Mouse (Mus musculus) right cerebral cortex, adult 2 months (tissue): ENCODE results near the gene Ankrd39.
"Not testable (repeated sequence)": the region's sequence is repeated elsewhere in the genome, so short reads cannot be mapped to it uniquely, and the experiment has no call there.

ENCODE experiments used
- DNase-seq, 2 experiments: peaks; one replicate each; pipeline ENCODE4 v3.0.0; 2021 to 2022; ENCODE audit warnings: low spot score in 2 of 2

Ankrd39 gene

DNA sequence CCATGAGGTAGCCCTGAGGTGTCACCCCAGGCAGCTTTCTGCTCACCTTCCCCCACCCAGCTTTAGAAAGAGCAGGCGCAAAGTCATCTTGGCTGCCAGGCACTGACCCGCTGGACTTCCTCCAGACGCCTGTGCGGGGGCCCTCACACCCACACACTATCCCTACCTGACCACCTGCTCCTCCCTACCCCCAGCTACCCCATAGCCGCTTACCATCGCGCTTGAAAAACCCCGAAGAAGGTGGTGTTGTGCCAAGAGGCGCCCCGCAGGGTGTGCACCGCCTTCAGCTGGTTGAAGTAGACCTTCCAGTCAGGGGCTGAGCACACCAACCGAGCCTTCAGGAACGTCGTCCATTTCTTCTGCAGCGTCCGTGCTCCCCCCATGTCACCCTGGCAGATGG lies 5.3 kb upstream of the Ankrd39 start:
- DNase-seq, result no peak

DNA sequence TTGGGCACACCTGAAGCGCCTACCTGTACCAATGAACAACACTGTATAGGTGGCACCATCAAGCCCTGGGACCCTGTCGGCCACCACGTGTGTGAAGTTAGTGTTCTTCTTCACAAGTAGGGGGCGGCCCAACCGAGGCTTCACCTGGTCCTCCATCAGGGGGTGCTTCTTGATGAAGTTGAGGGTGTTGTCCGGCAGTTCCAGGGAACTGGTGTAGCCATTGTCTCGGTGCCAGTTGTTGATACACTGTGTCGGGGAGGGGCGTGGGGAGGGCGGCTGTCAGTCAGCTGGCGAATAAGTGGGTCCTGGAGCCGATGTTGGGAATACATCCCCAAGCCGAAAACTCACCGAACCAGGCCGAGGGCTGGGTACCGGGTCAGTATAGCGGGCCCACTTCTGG lies 4.7 kb upstream of the Ankrd39 start:
- DNase-seq, result no peak

DNA sequence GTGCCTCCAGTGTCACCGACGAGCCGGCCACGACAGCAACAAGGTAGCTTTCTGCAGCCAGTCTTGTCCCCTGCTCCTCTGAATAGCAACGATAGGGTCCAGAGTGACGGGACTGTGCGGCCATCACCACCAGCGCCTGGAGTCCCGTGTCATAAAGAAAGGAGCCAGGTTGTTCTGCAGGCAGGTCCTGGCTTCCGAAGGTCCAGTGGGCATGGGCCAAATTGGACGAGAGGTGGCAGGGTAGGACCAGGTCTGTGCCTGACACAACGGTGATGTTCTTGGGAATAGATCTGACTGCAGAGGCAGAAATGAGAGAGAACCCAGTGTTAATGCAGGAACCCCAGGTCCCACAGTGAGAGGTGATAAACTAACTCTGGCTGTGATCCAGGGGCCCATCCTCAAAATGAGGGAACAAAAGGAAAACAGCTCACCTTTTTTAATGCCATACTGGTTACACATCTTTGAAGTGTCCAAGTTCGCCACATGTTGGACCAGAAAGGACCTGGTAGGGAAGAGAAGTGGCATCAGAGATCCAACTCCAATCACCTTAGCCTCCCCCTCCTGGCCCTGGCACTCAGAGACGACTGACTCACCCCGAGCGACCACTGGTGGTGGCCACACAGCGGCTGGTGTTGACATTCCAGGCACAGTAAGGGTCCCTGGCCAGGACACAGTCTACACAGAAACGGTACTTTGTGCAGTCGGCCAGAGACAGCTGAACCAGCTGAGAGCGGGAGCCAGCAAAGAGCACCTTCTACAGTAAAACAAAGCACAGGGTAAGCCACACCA lies 3.0 kb upstream of the Ankrd39 start:
- DNase-seq, result no peak

DNA sequence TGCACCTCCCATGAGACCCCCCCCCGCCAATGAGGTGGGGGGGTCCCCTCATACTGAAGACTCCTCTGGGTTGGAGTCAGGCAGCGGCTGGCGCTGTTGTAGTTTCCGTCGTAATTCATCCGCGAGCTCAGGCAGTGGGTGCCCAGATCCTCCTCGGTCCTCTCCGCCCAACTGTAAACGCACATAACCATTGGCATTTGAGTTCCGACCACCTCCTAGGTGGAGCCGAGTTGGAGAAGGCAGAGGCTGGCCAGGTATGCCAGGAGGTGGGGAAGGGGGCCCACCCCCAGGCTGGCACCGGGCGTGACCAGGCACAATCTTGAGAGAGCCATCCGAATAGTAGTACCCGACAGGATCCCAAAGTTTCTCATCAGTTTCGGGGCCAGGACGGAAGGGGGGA lies 2.2 kb upstream of the Ankrd39 start:
- no peak for DNase-seq

DNA sequence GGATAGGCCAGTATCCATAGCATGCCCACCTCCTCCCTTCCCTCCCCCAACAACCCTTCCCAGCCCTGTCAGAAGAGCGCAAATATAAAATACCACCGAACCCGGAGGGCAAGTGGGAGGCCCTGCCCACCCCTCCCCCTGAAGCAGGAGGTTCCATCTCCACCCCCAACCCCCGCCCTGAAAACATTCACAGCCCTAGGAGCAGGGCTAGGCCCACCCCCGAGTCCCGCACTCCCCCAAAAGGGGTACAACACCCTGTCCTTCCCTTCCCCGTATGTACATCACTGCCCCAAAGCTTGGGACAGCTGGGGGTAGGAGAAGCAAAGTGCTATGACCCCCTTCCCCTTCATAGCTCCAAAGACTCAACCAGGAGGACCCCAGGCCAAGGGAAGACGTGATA lies 1.5 kb upstream of the Ankrd39 start:
- no peak for DNase-seq

DNA sequence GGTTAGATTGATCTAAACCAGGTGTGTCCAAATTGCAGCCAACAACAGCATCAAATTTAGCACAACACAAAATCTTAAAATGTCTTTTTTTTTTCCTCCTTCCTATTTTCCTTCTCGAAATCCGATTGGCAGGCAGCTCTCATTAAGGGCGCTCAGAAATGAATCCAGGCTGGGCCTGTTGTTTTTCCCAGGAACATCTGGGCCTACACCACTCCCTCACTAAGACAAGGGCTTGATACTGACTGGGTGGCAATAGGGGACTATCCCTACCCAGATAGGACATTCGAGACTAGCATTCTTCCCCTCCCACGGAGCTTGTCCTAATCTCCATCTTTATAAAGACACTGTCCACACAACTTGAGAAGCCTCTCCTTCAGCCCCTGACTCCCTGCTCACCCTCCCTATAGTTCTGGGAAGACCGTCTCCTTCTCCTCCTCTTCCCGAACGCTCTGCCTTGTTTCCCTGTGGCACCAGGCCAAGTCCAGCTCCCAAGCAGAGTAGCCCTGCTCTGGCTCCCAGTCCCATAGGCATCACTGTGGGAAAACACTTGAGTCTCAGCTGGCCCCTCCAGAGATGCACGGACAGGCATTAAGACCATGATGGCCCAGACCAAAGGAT lies 845 bp upstream of the Ankrd39 start:
- peak in 1 of 2 experiments; percentile 30 for DNase-seq

DNA sequence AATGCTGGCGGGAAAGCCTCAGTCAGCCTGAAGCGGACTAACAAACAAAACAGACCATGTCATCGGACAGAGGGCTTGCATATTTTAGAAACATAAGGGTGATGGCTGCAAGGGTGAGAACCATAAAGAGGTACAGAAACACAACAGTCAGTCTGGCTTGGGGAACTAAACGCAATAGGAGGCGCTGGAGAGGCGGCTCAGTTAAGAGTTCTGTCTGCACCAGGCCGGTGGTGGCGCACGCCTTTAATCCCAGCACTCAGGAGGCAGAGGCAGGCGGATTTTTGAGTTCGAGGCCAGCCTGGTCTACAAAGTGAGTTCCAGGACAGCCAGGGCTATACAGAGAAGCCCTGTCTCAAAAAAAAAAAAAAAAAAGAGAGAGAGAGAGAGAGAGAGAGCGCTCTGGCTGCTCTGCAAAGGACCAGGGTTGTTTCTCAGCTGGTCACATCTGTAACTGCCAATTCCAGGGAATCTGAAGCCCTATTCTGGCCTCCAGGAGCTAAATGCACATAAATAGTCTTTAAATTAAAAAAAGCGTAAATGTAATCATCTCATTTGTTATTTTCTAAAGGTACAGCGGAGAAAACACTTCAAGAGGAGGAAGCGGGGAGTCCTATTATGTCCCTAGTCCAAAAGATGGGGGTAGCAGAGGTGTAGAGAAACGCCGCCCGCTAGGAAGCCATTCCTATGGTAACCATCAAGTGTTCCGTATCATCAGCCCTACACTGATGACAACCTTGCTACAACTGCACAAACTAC lies 1.2 kb downstream of the Ankrd39 start:
- DNase-seq, result peak in 1 of 2 experiments; percentile 37

DNA sequence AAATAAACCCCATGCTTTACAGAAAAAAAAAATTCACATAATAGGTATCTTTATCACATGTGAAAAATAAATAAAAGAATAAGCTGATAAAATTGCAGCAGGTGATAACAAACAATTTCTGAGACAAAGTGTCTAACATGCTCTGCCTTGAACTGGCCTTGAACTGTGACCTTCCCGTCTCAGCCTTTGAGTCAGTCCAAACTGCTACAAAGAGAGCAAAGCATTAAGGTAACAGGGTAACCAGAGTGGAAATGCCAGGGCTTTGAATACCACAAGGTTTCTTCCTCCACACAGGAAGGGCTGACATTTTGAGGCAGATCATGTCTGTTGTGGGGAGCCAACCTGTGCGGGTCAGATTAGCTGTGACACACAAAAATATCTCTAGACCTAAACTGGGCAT lies 1.9 kb downstream of the Ankrd39 start:
- DNase-seq, result no peak

DNA sequence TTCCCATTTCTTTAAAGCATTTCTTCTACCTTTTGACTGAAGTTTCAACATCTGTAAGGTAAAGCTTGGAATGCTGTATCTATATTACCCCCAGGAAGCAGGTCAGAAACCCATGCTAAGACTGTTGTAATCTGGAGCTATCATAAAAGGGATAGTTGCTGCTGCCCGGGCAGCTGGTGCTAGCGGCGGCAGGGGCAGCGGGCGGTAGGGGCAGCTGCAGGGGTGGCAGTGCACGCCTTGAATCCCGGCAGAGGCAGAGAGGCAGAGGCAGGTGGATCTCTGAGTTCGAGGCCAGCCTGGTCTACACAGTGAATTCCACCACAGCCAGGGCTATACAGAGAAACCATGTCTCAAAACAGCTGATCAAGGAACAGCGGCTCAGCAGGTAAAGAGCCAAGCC lies 4.3 kb downstream of the Ankrd39 start:
- no peak for DNase-seq

DNA sequence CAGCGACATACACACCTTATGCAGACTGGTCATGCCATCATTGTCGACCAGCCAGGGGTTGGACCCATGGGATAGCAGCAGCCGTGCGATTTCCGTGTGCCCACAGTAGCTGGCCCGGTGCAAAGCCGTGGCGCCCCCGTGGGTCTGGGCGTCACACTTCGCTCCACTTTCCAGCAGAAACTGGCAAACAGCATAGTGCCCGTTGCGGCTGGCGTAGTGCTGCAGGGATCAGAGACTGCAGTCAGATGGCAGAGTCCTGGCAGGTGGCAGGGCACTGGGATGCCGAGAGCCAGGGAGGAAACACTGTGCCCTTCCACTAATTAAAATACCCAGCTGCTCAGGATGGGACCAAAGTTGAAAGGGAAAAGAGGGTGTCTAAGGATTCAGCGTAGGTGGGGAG lies 5.4 kb downstream of the Ankrd39 start:
- DNase-seq, result no peak

DNA sequence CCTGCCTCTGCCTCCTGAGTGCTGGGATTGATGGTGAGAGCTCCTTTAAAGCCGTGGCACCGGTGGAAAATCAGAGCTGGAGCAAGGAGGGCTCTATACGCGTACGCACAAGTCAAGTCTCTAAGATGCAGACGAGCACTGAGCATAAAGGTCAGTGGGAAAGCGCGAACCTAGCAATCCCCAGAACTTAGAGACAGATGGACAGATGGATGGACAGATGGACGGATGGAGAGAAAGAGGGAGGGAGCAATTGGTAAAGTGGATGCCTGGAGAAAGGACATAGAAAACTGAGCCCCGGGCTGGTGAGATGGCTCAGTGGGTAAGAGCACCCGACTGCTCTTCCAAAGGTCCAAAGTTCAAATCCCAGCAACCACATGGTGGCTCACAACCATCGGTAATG lies 6.4 kb downstream of the Ankrd39 start:
- no peak for DNase-seq

DNA sequence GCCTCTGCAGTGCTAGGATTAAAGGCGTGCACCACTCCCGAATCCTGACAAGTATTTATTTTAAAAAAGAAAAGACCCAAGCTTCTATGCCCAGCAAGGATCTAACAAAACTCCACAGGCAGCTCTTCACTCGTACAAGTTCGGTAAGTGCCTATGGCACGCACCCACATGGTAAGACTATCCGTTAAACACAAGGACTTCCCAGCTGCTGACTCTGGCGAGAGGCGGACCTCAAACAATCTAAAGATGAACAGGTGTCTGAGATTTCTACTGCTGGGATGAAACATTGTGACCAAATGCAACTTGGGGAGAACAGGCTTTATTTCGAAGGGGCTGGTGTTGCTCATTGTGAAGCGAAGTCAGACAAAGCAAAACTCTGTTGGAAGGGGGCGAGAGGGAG lies 7.1 kb downstream of the Ankrd39 start:
- DNase-seq, result no peak

DNA sequence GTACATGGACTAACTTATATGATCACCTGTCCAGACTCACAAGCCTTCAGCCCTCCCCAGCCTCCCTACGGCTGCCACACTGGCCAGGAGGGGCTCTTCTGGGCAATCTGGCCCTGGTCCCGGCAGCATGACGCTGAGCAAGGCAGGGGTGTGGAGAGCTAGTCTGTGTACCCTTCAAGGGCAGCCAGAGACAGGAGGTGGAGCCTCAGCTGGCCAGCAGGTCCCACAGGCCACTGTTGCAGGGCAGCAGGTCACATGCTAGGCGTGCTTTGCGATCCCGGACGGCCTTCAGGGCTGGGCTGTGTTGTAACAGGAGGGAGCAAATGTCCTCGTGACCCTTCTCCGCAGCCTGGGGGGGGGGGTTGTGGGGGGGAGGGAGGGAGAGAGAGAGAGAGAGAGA lies 8.1 kb downstream of the Ankrd39 start, which contains the start of gene Gm42417:
TSS of gene Gm42417 (minus strand) at position 244 of the 400 bp plus-strand sequence.
- DNase-seq, result no peak

DNA sequence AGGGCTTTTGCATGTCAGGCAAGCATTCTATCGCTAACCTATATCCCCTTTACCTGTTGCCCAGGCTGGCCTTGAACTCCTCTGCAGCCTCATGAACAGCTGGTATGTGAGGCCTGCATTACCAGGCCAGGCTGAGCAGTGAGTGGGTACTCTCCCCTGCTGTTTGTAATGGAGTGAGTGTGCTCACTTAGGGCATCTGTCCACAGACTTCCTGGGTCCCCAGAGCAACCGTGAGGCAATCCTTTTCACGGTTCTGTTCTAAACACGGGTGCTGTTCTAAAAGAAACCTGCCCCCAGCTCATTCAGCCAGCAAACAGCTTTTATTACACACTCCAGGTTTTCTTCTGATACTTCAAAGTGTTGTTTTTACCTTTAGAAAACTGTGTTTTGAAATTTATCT lies 8.5 kb downstream of the Ankrd39 start:
- DNase-seq, result no peak

DNA sequence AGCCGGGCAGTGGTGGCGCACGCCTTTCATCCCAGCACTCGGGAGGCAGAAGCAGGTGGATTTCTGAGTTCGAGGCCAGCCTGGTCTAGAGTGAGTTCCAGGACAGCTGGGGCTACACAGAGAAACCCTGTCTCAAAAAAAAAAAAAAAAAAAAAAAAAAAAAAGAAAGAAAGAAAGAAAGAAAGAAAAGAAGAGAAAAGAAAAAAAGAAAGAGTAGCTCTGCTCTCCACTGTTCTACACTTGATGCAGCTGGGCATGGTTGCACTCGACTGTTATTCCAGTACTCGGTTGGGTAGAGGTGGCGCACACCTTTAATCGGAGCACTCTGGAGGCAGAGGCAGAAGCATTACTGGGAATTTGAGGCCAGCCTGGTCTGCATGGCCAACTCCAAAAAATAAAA lies 10.5 kb downstream of the Ankrd39 start, which contains the start of gene Ankrd23:
TSS of gene Ankrd23 (minus strand) at position 101 of the 400 bp plus-strand sequence.
- not testable (repeated sequence) for DNase-seq

DNA sequence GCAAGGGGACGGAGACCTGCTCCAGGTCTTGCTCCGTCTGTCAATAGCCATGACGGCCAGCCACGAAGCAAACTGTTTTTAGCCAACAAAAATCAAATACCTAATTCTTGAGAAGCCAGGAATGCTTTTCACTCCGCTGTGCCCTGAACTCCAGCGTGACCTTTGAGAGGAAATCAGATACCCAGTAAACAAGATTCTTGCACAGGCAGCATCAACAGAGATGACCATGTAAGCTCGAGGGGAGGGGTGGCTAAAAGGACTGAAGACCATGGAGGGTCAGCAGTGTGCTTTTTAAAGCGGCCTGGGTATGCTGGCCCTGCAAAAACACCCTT lies 10.9 kb downstream of the Ankrd39 start:
- no peak for DNase-seq

DNA sequence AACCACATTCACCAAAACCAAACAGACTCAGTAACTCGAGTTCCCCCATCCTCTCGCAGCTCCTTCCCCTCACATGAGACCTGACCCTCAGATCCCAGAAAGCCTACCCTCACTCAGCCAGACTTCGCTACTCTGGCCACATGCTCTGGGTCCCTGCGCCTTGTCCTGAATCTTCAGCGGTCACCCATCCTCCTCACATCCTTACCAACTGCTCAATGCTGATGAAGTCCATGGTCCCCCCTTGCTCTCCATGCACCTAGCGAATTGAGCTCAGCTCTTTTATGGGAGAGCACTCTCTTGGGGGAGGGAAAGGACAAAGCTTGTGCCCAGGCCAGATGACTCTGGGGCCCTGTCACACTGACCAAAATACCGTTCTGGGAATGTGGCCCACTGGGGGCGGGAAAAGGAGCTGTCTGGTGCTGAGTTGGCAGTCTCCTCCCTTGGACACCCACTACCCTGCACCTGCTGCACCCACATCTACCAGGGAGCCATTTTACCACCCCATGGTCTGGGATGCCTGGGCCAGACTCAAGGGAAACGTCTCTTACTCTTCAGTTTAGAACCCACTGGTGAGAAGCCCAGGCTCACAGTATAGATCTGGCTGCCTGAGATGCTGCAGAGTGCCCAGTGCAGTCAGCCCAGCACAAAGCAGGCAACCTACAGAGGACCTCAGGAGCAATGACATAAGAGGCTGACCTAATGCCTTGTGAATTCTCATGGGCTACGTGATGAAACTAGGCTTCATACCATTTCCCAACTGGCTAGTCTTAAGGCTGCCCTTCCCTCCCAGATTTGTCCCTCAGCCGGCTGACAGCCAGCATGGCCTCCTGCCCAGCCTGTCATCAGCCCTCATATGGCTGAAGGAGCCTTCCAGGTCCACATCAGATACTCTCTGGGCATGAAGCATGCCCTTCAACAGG lies 11.5 kb downstream of the Ankrd39 start:
- no peak for DNase-seq

DNA sequence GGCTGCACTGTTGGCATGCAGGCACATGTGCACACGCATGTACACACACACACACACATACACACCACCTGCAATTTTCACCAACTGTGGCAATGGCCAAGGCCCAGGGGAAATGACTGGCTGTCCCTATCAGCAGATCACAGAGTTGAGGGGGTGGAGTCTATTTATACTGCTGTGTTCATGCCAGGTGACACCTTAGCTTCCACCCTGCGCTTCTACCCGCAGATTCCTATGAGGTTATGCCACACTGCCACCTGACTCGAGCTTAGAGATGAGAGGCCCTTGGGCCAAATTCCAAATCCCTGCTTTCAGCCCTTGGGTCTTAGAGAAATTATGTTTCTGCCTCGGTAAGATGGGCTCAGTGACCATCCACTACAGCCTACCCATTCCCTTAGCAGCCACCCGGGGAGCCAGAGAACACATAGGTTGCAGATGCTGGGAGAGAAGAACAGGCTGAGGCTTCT lies 12.6 kb downstream of the Ankrd39 start:
- DNase-seq, result no peak

DNA sequence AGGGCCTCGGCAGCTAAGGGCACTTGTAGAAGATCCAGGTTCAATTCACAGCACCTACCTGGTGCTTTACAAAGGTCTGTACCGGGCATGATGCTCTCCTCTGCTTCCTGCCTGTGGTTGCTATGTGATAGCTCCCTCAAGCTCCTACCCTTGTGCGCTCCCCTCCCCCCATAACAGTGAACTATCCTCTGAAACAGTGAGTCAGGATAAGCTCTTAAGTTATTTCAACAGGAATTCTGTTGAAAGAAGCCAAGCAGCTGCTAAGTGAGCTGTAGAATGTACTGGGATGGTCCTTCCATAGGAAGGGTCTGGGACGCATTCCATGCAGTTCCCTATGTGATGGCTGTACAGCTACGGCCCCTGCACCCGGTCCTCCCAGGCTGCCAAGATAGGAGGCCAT lies 13.7 kb downstream of the Ankrd39 start:
- no peak for DNase-seq

DNA sequence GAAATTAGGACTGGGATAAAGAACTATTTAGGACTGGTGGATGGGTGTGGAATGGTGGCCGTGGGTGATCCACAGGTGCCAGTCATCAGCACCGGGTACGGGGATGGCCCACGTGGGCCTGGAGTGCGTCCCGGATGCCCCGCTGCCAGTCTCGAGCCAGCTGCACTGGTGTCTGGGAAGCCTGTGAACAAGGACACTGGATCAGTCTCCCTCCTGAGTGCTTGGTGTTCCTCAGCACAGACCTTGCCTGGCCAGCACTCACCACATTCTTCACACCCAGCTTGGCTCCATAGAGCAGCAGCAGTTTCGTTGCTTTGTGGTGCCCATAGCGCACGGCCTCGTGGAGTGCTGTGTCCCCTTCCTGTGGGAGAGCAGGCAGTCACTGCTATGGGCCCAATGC lies 15.8 kb downstream of the Ankrd39 start:
- DNase-seq, result no peak

DNA sequence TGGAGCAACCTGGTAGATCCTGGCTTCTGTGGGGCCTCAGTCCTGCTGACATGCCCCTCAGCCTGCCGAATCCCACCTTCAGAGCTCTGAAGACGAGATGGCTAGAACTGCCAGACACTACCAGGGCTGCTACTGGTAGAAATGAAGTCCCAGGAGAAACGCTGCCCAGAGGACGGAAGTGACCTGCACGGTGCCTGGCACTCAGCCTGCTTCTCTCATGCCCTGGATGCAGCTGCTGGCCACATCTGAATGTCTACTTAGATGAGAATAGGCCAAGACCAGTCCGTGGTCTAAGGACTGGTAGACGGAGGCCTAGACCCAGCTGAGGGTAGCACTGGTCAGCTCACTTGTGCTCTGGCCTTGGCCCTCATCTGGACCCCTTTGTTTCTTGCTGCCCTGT lies 16.3 kb downstream of the Ankrd39 start:
- no peak for DNase-seq

DNA sequence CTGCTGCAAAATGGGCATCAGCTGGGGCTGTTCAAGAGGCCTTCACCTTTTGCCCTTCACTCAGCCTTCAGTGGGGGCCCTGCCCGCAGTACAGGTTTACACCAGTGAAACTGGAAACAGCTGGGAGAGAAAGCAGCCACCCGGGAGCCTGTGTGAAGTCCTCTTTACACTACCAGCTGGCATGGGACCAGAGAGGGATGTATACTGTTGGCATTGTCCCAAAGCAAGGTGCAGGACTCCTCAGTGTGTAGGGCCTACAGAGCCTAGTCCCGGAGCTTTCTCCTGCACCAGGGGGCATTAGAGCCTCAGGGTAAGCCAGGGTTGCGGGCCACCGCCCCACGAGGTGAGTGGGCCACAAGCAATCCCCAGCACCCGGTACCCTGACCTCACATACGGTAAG lies 16.8 kb downstream of the Ankrd39 start:
- no peak for DNase-seq
